Mouse (Mus musculus) lung, adult 2 months (tissue): ENCODE measurements around the gene Gpr68. TPM values are rescaled to one million over a fixed set of nuclear protein-coding genes. Genes with fewer than 3 reads are reported as not detected.

Experiments used
- DNase-seq: peaks from one replicate; pipeline ENCODE4 v3.0.0; 2022
- H3K4me1 ChIP-seq: fragments of 200-500 bp; 2 replicates; pipeline ENCODE4 v1.6.1; 2011; ENCODE audit warnings: low read length; ENCODE audit not compliant: control insufficient read depth, insufficient read depth
- H3K4me3 ChIP-seq: fragments of 200-500 bp; replicated peaks from 2 replicates; pipeline ENCODE3; 2011; ENCODE audit warnings: low read depth, mild to moderate bottlenecking, control low read depth, low read length; ENCODE audit errors: extremely low read depth
- CTCF ChIP-seq: fragments of 200-500 bp; IDR thresholded peaks from 2 replicates; pipeline ENCODE4 v1.5.1; 2011; ENCODE audit warnings: mild to moderate bottlenecking, low read length, control low read depth; ENCODE audit not compliant: insufficient read depth
- POLR2A ChIP-seq: fragments of 200-500 bp; IDR thresholded peaks from 2 replicates; pipeline ENCODE4 v1.6.1; 2011; ENCODE audit warnings: low read depth, mild to moderate bottlenecking, control low read depth, low read length, borderline replicate concordance; ENCODE audit errors: extremely low read depth
- WGBS: fragments of 180-500 bp; shearing (Covaris S2); methylation state at CpG from one replicate; pipeline ENCODE4 v1.1.7; 2018; 5-methylcytosine and 5-hydroxymethylcytosine counted together
- polyA plus RNA-seq: library from polyadenylated mRNA; depleted of rRNA; stranded (reverse); fragments of >200 nt; gene quantifications from 2 replicates; pipeline ENCODE4 v1.2.3, GENCODE M21; 2012

The Gpr68 gene
- polyA plus RNA-seq, 1 experiment = 3.2 TPM

DNA sequence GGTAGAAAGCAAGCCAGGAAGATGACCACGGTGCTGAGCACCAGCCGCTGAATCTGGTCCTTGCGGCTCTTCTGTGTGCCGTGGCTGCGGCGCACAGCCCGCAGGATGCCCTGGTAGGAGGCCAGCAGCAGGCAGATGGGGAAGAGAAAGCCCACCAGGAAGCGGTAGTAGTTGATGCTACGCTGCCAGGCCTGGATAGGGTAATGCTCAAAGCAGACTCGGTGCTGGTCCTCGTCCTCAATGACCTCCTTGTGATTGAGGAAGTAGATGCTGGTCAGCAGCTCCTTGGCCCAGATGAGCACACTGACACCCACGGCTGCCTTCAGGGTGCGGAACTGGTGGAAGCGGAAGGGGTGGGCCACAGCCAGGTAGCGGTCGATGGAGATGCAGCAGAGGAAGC, 29.4 kb downstream of the Gpr68 start:
- 87% methylated on average over 16 of the region's 16 CpGs for WGBS
- no peaks in the 10 kb centered on the region for H3K4me1 ChIP-seq
- no peak overlapping the region for H3K4me3 ChIP-seq
- no peak for DNase-seq
- TF ChIP-seq CTCF (no peak), POLR2A (no peak)

DNA sequence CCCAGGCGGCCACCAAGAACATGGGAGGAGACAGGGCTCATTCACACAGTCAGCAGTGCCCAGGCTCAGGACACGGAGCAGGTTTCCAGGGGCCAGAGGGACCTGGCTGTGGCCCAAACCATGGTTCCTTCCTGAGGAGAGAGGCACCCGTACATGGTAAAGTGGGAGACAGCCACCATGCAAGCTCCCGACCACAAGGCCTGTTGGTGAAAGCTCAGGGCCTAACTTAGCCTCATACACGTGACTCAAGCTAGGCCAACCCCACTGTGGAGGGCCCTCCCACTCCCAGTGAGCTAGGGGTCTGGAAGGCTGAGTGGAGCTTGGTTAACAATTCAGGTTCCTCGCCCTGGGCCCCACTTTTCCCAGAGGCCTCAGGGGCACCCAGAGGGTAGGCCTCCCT, 30.1 kb downstream of the Gpr68 start:
- no peak for DNase-seq
- no peak for TF ChIP-seq POLR2A
- no peak for TF ChIP-seq CTCF
- 75% methylated on average over 6 of the region's 6 CpGs for WGBS

DNA sequence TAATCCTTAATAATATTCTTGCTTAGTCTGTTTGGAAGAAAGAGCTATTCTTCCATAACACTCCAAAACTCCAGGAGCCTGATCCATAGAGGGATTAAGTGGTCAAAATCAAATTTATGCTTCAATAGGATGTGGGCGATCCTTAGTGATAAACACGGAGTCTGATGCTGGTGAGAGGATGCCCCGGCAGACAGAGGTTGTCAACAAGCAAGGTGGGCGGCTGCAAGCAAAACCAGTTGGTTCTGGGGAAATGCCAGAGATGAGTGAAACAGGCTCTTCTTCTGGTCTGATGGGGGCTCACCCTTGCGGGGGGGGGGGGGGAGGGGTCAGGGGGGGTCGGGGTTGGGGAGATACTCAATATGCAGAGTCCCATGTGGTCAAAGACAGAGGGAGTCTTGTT, 32.0 kb downstream of the Gpr68 start:
- Histone ChIP-seq H3K4me3 (no peak overlapping the region), H3K4me1 (no peaks in the 10 kb centered on the region)
- 81% methylated on average over 5 of the region's 6 CpGs for WGBS
- DNase-seq = no peak
- no peak for TF ChIP-seq POLR2A
- TF ChIP-seq CTCF = no peak

More for the DNA sequence above, 30.1 kb downstream of the Gpr68 start:
- Histone ChIP-seq H3K4me1 (no peaks in the 10 kb centered on the region), H3K4me3 (no peak overlapping the region)

GRCm38 (mm10) chr12:100875553-100875952, 32.4 kb downstream of the Gpr68 start:
- WGBS = 46% methylated on average over 3 of the region's 3 CpGs
- Histone ChIP-seq H3K4me3 (no peak overlapping the region), H3K4me1 (no peaks in the 10 kb centered on the region)
- TF ChIP-seq CTCF = no peak
- TF ChIP-seq POLR2A = no peak
- no peak for DNase-seq

GRCm38 (mm10) chr12:100873612-100874011, 34.4 kb downstream of the Gpr68 start:
- 73% methylated on average over 3 of the region's 3 CpGs for WGBS
- Histone ChIP-seq H3K4me3 (no peak overlapping the region), H3K4me1 (no peaks in the 10 kb centered on the region)
- no peak for DNase-seq
- TF ChIP-seq POLR2A (no peak), CTCF (no peak)

DNA sequence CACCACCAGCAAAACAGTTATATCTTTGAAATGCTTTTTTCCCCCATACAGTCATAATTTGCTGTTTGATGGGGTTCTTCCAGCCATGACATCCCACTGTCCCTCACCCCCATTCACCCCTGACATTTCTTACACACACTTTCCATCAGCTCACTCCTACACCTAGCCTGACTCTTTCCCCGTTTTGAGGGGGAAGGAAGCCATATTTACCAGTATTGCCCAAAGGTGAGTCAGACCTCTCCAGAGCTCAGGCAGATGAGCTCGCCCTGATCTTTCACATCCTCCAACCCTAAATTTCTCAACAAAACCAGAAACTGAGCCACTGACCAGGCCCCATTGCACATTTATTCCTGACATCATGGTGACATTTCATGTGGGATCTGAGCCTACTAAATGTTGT, 36.2 kb downstream of the Gpr68 start:
- no peak for DNase-seq
- H3K4me3 ChIP-seq = no peak overlapping the region
- TF ChIP-seq POLR2A (no peak), CTCF (no peak)
- H3K4me1 ChIP-seq = no peaks in the 10 kb centered on the region
- WGBS = 77% methylated on average over 2 of the region's 2 CpGs

DNA sequence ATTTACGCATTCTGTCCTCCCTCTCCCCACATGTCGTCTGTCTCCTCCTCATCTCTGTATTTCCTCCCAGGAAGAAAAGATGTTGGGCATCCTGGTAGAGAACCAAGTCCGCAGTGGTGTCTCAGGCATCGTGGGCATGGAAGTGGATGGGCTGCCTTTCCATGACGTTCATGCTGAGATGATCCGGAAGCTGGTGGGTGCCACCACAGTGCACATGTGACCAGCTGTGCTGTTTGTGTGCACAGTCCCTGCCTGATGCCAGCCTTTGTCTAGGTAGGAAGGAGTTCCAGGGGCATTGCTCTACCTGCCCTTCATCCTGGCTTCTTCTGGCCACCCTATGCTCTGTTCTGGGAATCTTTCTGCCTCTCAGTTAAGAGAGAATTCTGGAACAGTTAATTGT, 36.8 kb downstream of the Gpr68 start:
- 93% methylated on average over 6 of the region's 6 CpGs for WGBS
- no peak overlapping the region for H3K4me3 ChIP-seq
- no peak for TF ChIP-seq CTCF
- TF ChIP-seq POLR2A = no peak
- H3K4me1 ChIP-seq = no peaks in the 10 kb centered on the region
- DNase-seq = no peak

DNA sequence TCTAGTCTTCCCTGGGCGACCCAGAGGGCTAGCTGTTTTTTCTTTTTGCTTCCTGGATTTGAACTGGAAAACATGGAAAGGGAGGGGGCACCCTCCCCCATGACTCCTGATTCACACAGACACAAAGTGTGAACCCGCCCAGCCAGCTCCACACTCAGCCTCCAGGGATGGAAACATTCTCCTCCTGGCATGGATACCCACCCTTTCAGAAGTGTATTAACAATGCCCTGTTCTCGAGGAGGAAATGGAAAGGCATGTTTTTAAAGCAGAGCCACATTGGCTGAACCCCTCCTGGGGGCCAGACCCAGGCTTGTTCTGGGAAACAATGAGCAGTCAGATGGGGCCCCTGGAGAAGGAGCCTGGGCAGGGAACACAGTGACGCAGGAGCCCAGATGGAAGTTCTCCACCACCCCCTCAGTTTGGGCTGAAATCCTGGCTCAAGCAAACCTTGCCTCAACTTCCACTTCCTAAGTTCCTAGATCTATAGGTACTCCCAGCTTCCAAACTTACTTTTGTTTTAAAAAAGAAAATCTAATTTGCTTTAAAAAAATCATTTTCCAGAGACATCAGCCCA, 39.9 kb downstream of the Gpr68 start:
- no peak for DNase-seq
- TF ChIP-seq POLR2A (no peak), CTCF (no peak)
- 50% methylated on average over 4 of the region's 4 CpGs for WGBS
- H3K4me1 ChIP-seq = no peaks in the 10 kb centered on the region
- H3K4me3 ChIP-seq = no peak overlapping the region

DNA sequence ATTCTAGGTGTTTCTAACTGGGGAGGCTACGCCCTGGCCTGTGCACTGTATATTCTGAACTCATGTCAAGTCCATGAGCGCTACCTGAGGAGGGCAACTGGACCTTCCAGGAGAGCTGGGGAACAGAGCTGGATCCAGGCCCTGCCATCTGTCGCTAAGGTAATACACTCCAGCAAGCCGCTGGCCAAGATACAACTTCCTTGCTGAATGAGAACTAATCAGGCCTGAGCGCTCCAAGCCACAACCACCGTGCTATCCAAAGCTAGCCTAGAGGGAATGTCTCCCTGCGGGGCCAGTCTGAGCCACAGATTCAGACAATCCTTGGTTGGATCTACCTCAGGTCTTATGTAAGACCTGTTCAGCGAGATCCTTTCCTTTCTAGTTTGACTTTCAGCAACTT, 40.9 kb downstream of the Gpr68 start:
- Histone ChIP-seq H3K4me1 (no peaks in the 10 kb centered on the region), H3K4me3 (no peak overlapping the region)
- WGBS = 92% methylated on average over 8 of the region's 8 CpGs
- no peak for DNase-seq
- no peak for TF ChIP-seq POLR2A
- TF ChIP-seq CTCF = no peak

DNA sequence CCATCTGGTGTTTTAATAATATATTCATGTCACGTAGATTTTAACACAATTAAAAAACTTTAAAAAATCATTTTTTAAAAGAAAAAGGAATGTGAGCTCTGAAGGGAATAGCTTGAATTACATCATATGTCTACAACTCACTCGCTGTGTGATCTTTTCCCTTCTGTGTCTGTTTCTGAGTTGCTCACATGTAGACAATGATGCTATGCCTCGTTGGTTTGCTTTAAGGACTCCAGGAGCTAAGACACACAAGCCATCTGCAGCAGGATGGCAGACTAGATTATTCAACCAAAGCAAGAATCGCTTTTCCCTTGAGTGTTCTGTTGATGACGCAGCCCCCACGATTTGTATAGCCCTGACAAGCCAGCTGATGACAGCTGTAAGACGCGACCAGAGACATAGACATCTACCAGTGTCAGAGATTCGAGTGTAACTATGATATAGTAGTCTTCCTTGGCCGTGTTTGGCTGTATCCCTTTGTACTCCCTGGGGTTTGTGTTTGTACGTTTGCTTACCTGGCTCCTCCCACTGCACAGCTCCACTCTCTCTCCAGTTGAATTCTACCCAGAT, 42.4 kb downstream of the Gpr68 start:
- no peak for DNase-seq
- H3K4me1 ChIP-seq = no peaks in the 10 kb centered on the region
- no peak overlapping the region for H3K4me3 ChIP-seq
- WGBS = 72% methylated on average over 11 of the region's 11 CpGs
- TF ChIP-seq CTCF = no peak
- TF ChIP-seq POLR2A = no peak
